Mouse (Mus musculus) hindbrain, embryonic 16.5 days (tissue): Measurements from ENCODE around the gene Tfdp2. TPM values are rescaled to one million over a fixed set of nuclear protein-coding genes. Genes with fewer than 3 reads are reported as not detected.

Source experiments
- ATAC-seq: fragments of 200-750 bp; cut with Nextera tagmentation; 2 replicates; pipeline ENCODE4 v1.8.0; 2017; ENCODE audit warnings: moderate TSS enrichment, moderate library complexity
- H3K27ac ChIP-seq: fragments of 300-500 bp; sonication (generic); 2 replicates; pipeline ENCODE4 v1.5.1; 2014; ENCODE audit warnings: low read depth, mild to moderate bottlenecking, control low read depth, low read length, moderate library complexity
- H3K27me3 ChIP-seq: fragments of 300-500 bp; sonication (generic); replicated peaks from 2 replicates; pipeline ENCODE4 v1.6.1; 2014; ENCODE audit warnings: low read length; ENCODE audit not compliant: control insufficient read depth, insufficient read depth
- H3K36me3 ChIP-seq: fragments of 300-500 bp; sonication (generic); 2 replicates; pipeline ENCODE4 v1.6.1; 2014; ENCODE audit warnings: mild to moderate bottlenecking, low read length, moderate library complexity, mixed read lengths; ENCODE audit not compliant: control insufficient read depth, insufficient read depth
- H3K4me1 ChIP-seq: fragments of 300-500 bp; sonication (generic); 2 replicates; pipeline ENCODE4 v1.6.1; 2014; ENCODE audit warnings: low read depth, low read length; ENCODE audit not compliant: control insufficient read depth, insufficient read depth
- H3K4me2 ChIP-seq: fragments of 300-500 bp; sonication (generic); 2 replicates; pipeline ENCODE4 v1.6.1; 2014; ENCODE audit warnings: mild to moderate bottlenecking, low read length, control low read depth, moderate library complexity
- H3K4me3 ChIP-seq: fragments of 300-500 bp; sonication (generic); 2 replicates; pipeline ENCODE4 v1.5.1; 2014; ENCODE audit warnings: mild to moderate bottlenecking, low read length, control low read depth, moderate library complexity
- H3K9ac ChIP-seq: fragments of 300-500 bp; sonication (generic); 2 replicates; pipeline ENCODE4 v1.6.1; 2014; ENCODE audit warnings: low read depth, mild to moderate bottlenecking, control low read depth, low read length, moderate library complexity
- H3K9me3 ChIP-seq: fragments of 300-500 bp; sonication (generic); 2 replicates; pipeline ENCODE4 v1.6.1; 2014; ENCODE audit warnings: mild to moderate bottlenecking, low read length, moderate library complexity; ENCODE audit not compliant: control insufficient read depth
- WGBS: fragments of 180-500 bp; shearing (Covaris S2); extraction: QIAGEN DNeasy Blood & Tissue Kit; methylation state at CpG from one replicate; pipeline ENCODE4 v1.1.7; 2014; 5-methylcytosine and 5-hydroxymethylcytosine counted together
- polyA plus RNA-seq: library from polyadenylated mRNA; unstranded; fragments of >200 nt; fragmentation: Nextera tagmentation; extraction: Ambion mirVana; gene quantifications from 2 replicates; pipeline ENCODE4 v1.2.1, GENCODE M21; 2015

Tfdp2 gene
- polyA plus RNA-seq, 1 experiment from 2014 or later = 14.9 TPM

- no peak overlapping the region for H3K27ac ChIP-seq
- no peak overlapping the region for H3K4me2 ChIP-seq
- H3K9ac ChIP-seq = no peak overlapping the region
- whole genome bisulfite sequencing = 64% methylated on average over 3 of the region's 3 CpGs
- peaks cover 9% of the 10 kb centered on the region; the same call in 1 of the 2 replicates for H3K36me3 ChIP-seq
- H3K4me3 ChIP-seq = no peak overlapping the region
- H3K27me3 ChIP-seq = no peaks in the 10 kb centered on the region
- no peak for ATAC-seq
- no peaks in the 10 kb centered on the region for H3K4me1 ChIP-seq
- H3K9me3 ChIP-seq = no peaks in the 10 kb centered on the region
These were observed 112.7 kb downstream of the Tfdp2 start for GRCm38 (mm10) chr9:96308816-96309215.

DNA sequence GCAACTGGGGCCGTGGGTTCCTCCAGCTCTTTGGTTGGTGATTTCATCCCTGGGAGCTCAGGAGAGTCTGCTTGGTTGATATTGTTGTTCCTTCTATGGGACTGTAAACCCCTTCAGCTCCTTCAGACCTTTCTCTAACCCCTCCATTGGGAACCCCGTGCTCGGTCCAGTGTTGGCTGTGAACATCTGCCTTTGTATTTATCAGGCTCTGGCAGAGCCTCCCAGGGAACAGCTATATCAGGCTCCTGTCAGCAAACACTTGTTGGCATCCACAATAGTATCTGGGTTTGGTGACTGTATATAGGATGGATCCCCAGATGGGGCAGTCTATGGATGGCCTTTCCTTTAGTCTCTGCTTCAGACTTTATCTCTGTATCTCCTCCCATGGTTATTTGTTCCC is 116.0 kb downstream of the Tfdp2 start:
- no peak for ATAC-seq
- H3K4me1 ChIP-seq = no peaks in the 10 kb centered on the region
- WGBS = 95% methylated on average over 3 of the region's 3 CpGs
- H3K27me3 ChIP-seq = no peaks in the 10 kb centered on the region
- peaks cover 9% of the 10 kb centered on the region; the same call in 1 of the 2 replicates for H3K36me3 ChIP-seq
- H3K4me3 ChIP-seq = no peak overlapping the region
- no peak overlapping the region for H3K9ac ChIP-seq
- no peaks in the 10 kb centered on the region for H3K9me3 ChIP-seq
- no peak overlapping the region for H3K27ac ChIP-seq
- H3K4me2 ChIP-seq = no peak overlapping the region

GRCm38 (mm10) chr9:96319333-96319732 is 123.3 kb downstream of the Tfdp2 start:
- Histone ChIP-seq H3K9ac (no peak overlapping the region), H3K27me3 (no peaks in the 10 kb centered on the region), H3K36me3 (peaks cover 5% of the 10 kb centered on the region; the same call in 1 of the 2 replicates), H3K4me2 (no peak overlapping the region), H3K4me3 (no peak overlapping the region), H3K9me3 (no peaks in the 10 kb centered on the region), H3K4me1 (0 out of 2 replicates have a peak, but pooled peaks cover 2% of the 10 kb centered on the region), H3K27ac (no peak overlapping the region)
- WGBS = 95% methylated on average over 5 of the region's 5 CpGs
- ATAC-seq = no peak

DNA sequence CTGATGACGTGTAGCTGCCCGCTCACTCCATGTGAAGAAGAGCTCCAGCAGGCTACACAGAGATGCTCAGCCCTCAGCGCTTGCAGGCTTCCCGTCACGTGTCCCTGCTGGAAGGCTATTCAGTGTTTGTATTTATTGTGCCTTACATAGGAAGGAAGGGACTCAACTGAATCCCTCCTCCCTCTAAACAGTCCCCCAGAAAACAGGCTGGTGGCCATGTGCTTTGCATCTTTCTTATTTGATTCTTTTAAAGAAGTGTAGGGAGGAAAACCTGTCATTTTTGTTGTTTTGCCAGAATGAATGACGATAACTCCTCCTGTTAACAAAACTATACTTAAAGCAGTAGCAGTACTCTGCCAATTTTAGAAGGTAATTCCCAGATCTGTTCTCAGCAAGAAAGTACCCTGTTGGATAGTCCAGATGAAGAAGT is 124.5 kb downstream of the Tfdp2 start:
- Histone ChIP-seq H3K27me3 (no peaks in the 10 kb centered on the region), H3K4me3 (no peak overlapping the region), H3K4me2 (no peak overlapping the region), H3K4me1 (0 out of 2 replicates have a peak, but pooled peaks cover 3% of the 10 kb centered on the region), H3K9ac (no peak overlapping the region), H3K9me3 (no peaks in the 10 kb centered on the region), H3K27ac (no peak overlapping the region), H3K36me3 (peaks cover 3% of the 10 kb centered on the region; the same call in 1 of the 2 replicates)
- WGBS = 88% methylated on average over 6 of the region's 6 CpGs
- no peak for ATAC-seq

DNA sequence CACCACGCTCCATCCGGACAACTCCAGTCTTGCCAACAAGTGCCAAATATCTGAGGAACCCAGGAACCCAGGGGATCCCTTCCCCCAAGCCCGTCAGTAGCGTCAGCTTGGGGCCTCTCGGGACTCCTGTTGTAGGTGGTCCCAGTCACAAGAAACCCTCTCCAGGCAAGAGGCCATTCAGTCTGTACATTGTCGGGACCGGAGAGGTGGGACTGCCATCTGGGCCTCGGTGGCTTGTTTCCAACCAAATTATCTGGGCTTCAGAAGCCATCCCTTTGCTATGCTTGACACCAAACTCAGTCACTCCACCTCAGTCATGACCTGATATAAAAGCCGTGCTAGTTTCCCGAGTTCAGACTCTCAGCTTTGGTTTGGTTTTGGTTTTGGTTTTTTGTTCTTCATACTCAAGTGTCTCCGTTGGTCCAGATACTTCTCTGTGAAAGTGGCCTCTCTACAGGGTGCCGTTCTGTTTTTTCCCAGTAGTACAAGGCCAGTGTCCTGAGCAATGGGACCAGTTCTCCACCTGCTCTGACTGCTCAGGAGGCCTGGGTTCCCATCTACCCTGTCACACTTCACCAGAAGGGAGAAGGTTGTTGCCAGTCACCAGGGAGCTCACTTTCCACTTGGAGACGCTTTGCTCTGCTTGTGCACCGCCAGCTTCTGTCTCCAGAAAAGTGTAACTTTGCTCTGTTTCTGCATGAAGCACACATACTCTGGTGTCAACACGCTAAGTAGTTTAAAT is 126.5 kb downstream of the Tfdp2 start:
- 86% methylated on average over 15 of the region's 15 CpGs for WGBS
- H3K36me3 ChIP-seq = peaks cover 3% of the 10 kb centered on the region; the same call in 1 of the 2 replicates
- no peaks in the 10 kb centered on the region for H3K27me3 ChIP-seq
- H3K9me3 ChIP-seq = no peaks in the 10 kb centered on the region
- H3K4me2 ChIP-seq = no peak overlapping the region
- H3K4me1 ChIP-seq = peaks cover 3% of the 10 kb centered on the region; the same call in 1 of the 2 replicates
- ATAC-seq = no peak
- no peak overlapping the region for H3K4me3 ChIP-seq
- no peak overlapping the region for H3K27ac ChIP-seq
- H3K9ac ChIP-seq = no peak overlapping the region

- no peaks in the 10 kb centered on the region for H3K36me3 ChIP-seq
- H3K4me3 ChIP-seq = no peak overlapping the region
- peak overlapping the region; percentile 64 for H3K27ac ChIP-seq
- H3K27me3 ChIP-seq = no peaks in the 10 kb centered on the region
- WGBS = 41% methylated on average over 4 of the region's 4 CpGs
- H3K4me1 ChIP-seq = peaks cover 3% of the 10 kb centered on the region; the same call in 1 of the 2 replicates
- no peak overlapping the region for H3K4me2 ChIP-seq
- ATAC-seq = peak; percentile 89
- H3K9ac ChIP-seq = no peak overlapping the region
- H3K9me3 ChIP-seq = no peaks in the 10 kb centered on the region
These were observed 128.4 kb downstream of the Tfdp2 start for GRCm38 (mm10) chr9:96324502-96324901.

GRCm38 (mm10) chr9:96326496-96326923 is 130.4 kb downstream of the Tfdp2 start:
- Histone ChIP-seq H3K4me3 (no peak overlapping the region), H3K27me3 (no peaks in the 10 kb centered on the region), H3K9me3 (no peaks in the 10 kb centered on the region), H3K9ac (no peak overlapping the region), H3K4me2 (no peak overlapping the region), H3K27ac (peak overlapping the region; percentile 51; the same call in 1 of the 2 replicates), H3K36me3 (no peaks in the 10 kb centered on the region), H3K4me1 (peaks cover 3% of the 10 kb centered on the region; the same call in 1 of the 2 replicates)
- peak; percentile 69; the same call in 1 of the 2 replicates for ATAC-seq
- WGBS = 71% methylated on average over 6 of the region's 6 CpGs

- Histone ChIP-seq H3K4me1 (peaks cover 3% of the 10 kb centered on the region; the same call in 1 of the 2 replicates), H3K36me3 (peaks cover 3% of the 10 kb centered on the region), H3K27me3 (no peaks in the 10 kb centered on the region), H3K27ac (no peak overlapping the region), H3K4me2 (no peak overlapping the region), H3K9ac (no peak overlapping the region), H3K9me3 (no peaks in the 10 kb centered on the region), H3K4me3 (no peak overlapping the region)
- no peak for ATAC-seq
- WGBS = 87% methylated on average over 4 of the region's 4 CpGs
These were observed 132.2 kb downstream of the Tfdp2 start for GRCm38 (mm10) chr9:96328226-96328625.

DNA sequence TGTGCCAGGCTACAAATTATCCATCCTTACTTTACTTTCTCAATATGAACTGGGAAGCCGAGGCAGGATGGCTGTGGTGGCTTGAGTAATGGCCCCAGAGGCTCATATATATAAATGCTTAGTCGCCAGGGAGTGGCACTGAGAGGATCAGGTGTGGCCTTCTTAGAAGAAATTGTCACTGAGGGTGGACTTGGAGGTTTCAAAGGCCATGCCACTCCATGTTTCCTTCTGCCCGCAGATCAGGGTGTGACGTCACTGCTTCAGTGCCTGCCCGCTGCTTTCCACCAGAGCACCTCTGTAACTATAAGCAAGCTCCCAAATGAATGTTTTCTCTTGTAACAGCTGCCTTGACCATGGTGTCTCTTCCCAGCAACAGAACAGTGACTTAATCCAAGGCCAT is 135.1 kb downstream of the Tfdp2 start:
- no peak for ATAC-seq
- Histone ChIP-seq H3K27me3 (no peaks in the 10 kb centered on the region), H3K4me1 (no peaks in the 10 kb centered on the region; the same call in 1 of the 2 replicates), H3K27ac (no peak overlapping the region), H3K36me3 (peaks cover 8% of the 10 kb centered on the region), H3K4me2 (no peak overlapping the region), H3K9me3 (no peaks in the 10 kb centered on the region), H3K4me3 (no peak overlapping the region), H3K9ac (no peak overlapping the region)
- WGBS = 88% methylated on average over 5 of the region's 5 CpGs
